Mouse (Mus musculus): ENCODE measurements around the gene Mcur1.

DNA sequence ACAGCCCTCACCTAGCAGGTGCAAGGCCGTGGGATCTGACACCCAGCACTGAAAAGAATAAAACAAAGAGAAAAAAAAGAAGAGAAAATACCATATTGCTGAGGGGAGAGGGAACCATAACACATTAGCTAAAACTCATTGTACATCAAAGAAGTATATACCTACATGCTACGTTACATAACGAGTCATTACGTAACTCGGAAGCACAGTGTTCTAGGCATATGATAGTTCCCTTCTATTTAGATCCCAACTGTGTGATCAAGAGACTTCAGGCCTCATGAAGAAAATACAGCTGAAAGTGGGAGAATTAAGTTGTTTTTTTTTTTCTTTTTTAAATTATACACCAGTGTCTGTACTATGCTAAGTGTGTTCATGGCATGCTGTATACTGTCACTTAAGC is 43.9 kb downstream of the Mcur1 start:
- TF ChIP-seq CTCF (IDR thresholded peaks at IDR 0.05; ENCODE audit: insufficient read depth, low read depth, low read length) (no peak), POLR2A (IDR thresholded peaks at IDR 0.05; ENCODE audit: insufficient read depth, low read depth, low read length) (no peak)

All from olfactory bulb, adult 2 months (tissue).